Mouse (Mus musculus): Measurements from ENCODE around the gene Ampd3. TPM values are rescaled to one million over a fixed set of nuclear protein-coding genes. Genes with fewer than 3 reads are reported as not detected.

The Ampd3 gene
- polyA plus RNA-seq, 1 experiment from 2014 or later, result 1.5 TPM

DNA sequence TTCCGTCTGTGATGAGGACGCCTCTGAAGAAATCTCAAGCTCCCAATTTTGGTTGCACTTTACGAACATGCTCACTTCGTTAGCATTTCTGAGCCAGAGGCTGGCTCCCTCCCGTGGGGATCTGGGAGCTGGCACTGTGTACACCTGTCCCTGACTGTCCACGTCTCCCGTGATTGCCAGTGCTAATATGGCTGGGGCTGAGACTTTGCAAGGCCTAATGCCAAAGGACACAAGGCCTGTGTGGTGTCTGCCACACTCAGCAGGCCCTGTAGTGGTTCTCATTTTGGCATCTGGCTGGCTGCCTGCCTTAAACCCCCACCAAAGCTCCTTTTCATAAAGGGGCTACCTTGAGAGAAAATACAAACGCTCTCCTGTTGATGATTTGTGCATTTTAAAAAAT lies 43.0 kb downstream of the Ampd3 start:
- Histone ChIP-seq H3K27ac (ENCODE audit: low read depth, low read length) (no peak overlapping the region), H3K4me1 (ENCODE audit: control insufficient read depth, insufficient read depth, low read length) (no peaks in the 10 kb centered on the region), H3K36me3 (ENCODE audit: control insufficient read depth, insufficient read depth, low read length) (no peaks in the 10 kb centered on the region), H3K27me3 (ENCODE audit: control insufficient read depth, insufficient read depth, low read length) (no peaks in the 10 kb centered on the region), H3K9me3 (ENCODE audit: control insufficient read depth, low read length) (no peaks in the 10 kb centered on the region), H3K4me2 (ENCODE audit: low read depth) (no peak overlapping the region), H3K4me3 (ENCODE audit: low read depth, low read length) (no peak overlapping the region), H3K9ac (ENCODE audit: low read length) (no peak overlapping the region)
- ATAC-seq (ENCODE audit: insufficient read depth, low FRiP score, low TSS enrichment) (no peak), DNase-seq (ENCODE audit: low spot score) (no peak)
- 88% methylated on average over 8 of the region's 8 CpGs for WGBS

DNA sequence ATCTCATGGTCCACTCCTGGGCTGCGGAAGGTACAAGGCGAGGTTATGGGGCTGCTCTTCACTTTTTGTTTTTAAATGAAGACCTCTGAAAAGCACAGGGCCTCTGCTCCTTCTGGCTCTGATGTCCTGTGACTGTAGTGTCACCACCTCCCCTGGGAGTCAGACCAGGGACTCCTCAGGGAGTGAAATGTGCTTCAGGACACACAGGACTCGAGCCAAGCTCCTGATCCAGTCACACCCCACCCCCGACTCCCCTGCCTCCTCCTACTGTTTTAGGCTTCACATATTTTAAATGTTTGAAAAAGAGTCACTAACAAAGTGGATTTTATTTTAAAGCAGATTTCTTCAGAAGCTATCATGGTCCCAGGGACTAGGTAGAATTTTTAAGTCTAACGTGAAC lies 43.5 kb downstream of the Ampd3 start:
- WGBS, result 85% methylated on average over 5 of the region's 5 CpGs
- no peak overlapping the region for H3K27ac ChIP-seq (ENCODE audit: low read depth, low read length)
- no peaks in the 10 kb centered on the region for H3K36me3 ChIP-seq (ENCODE audit: control insufficient read depth, insufficient read depth, low read length)

DNA sequence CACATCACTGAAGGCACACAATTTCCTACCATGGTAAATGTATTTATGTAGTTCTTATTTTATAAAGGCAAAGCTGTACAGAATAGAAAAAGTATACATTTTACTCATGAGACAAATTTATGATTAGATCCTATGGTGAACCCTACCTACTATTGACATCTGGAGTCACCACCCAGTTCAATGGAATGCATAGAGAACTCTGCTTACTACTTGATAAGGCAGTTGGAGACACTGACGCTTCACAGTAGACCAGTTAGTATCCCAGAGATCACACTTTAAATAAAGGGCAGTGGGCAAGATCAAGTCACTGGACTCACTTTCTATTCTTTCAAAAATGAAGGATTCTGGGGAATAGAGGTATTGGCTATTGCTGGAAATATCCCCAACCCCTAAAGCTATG lies 46.0 kb downstream of the Ampd3 start:
- 90% methylated on average over 1 of the region's 1 CpGs for WGBS
- Histone ChIP-seq H3K4me2 (ENCODE audit: low read depth) (no peak overlapping the region), H3K27me3 (ENCODE audit: control insufficient read depth, insufficient read depth, low read length) (no peaks in the 10 kb centered on the region), H3K27ac (ENCODE audit: low read depth, low read length) (no peak overlapping the region), H3K4me1 (ENCODE audit: control insufficient read depth, insufficient read depth, low read length) (no peaks in the 10 kb centered on the region), H3K9ac (ENCODE audit: low read length) (no peak overlapping the region), H3K36me3 (ENCODE audit: control insufficient read depth, insufficient read depth, low read length) (no peaks in the 10 kb centered on the region), H3K4me3 (ENCODE audit: low read depth, low read length) (no peak overlapping the region), H3K9me3 (ENCODE audit: control insufficient read depth, low read length) (no peaks in the 10 kb centered on the region)
- ATAC-seq (ENCODE audit: insufficient read depth, low FRiP score, low TSS enrichment) (no peak), DNase-seq (ENCODE audit: low spot score) (no peak)

More for the DNA sequence above, 43.5 kb downstream of the Ampd3 start:
- Histone ChIP-seq H3K27me3 (ENCODE audit: control insufficient read depth, insufficient read depth, low read length) (no peaks in the 10 kb centered on the region), H3K4me3 (ENCODE audit: low read depth, low read length) (no peak overlapping the region), H3K9ac (ENCODE audit: low read length) (no peak overlapping the region), H3K9me3 (ENCODE audit: control insufficient read depth, low read length) (no peaks in the 10 kb centered on the region), H3K4me2 (ENCODE audit: low read depth) (no peak overlapping the region), H3K4me1 (ENCODE audit: control insufficient read depth, insufficient read depth, low read length) (no peaks in the 10 kb centered on the region)
- no peak for ATAC-seq (ENCODE audit: insufficient read depth, low FRiP score, low TSS enrichment)
- DNase-seq (ENCODE audit: low spot score), result no peak

DNA sequence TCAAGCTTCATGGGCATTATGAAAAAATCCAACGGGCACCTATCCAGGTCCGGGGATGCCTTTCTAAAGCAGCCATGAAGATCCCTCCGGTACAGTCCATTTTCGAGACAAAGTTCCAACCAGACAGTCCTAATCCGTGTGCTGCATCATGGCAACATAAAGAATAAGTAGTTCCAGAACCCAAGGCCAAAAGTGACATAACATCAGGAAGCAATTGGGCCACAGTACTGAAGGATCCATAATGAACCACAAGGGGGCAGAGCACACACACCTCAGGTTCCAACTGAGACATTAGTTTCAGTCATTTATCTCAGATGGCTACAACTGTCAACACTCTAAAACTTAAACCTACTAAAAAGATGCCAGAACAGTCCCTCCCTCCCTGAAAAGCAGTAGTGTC lies 48.0 kb downstream of the Ampd3 start:
- no peaks in the 10 kb centered on the region for H3K36me3 ChIP-seq (ENCODE audit: control insufficient read depth, insufficient read depth, low read length)
- no peak overlapping the region for H3K9ac ChIP-seq (ENCODE audit: low read length)
- no peak overlapping the region for H3K4me3 ChIP-seq (ENCODE audit: low read depth, low read length)
- DNase-seq (ENCODE audit: low spot score) (peak; percentile 38), ATAC-seq (ENCODE audit: insufficient read depth, low FRiP score, low TSS enrichment) (no peak)
- H3K4me1 ChIP-seq (ENCODE audit: control insufficient read depth, insufficient read depth, low read length), result no peaks in the 10 kb centered on the region
- no peak overlapping the region for H3K4me2 ChIP-seq (ENCODE audit: low read depth)
- 70% methylated on average over 5 of the region's 5 CpGs for WGBS
- no peak overlapping the region for H3K27ac ChIP-seq (ENCODE audit: low read depth, low read length)
- no peaks in the 10 kb centered on the region for H3K9me3 ChIP-seq (ENCODE audit: control insufficient read depth, low read length)
- H3K27me3 ChIP-seq (ENCODE audit: control insufficient read depth, insufficient read depth, low read length), result no peaks in the 10 kb centered on the region

DNA sequence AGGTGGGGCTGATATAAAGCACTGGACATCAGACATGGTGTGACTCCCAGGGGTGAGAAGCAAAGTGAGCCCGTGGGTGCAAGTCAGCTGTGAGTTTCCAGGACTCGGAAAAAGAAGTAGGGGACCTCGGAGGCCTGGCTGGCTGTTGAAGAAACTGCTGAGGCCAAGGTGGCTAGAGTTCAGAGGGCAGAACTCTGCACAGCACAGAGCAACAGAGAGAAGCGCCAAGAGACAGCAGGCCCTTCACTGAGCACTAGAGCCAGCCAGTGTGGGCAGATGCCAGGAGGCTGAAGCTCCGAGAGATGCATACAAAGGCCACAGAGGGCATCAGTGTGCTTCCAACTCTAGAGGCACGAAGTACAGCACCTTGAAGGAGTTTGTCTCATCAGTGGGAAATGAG lies 50.2 kb downstream of the Ampd3 start:
- H3K4me2 ChIP-seq (ENCODE audit: low read depth), result no peak overlapping the region
- H3K9me3 ChIP-seq (ENCODE audit: control insufficient read depth, low read length), result no peaks in the 10 kb centered on the region
- DNase-seq (ENCODE audit: low spot score), result no peak
- no peak overlapping the region for H3K9ac ChIP-seq (ENCODE audit: low read length)
- H3K27me3 ChIP-seq (ENCODE audit: control insufficient read depth, insufficient read depth, low read length), result no peaks in the 10 kb centered on the region
- H3K27ac ChIP-seq (ENCODE audit: low read depth, low read length), result no peak overlapping the region
- H3K36me3 ChIP-seq (ENCODE audit: control insufficient read depth, insufficient read depth, low read length), result no peaks in the 10 kb centered on the region
- ATAC-seq (ENCODE audit: insufficient read depth, low FRiP score, low TSS enrichment), result no peak
- WGBS, result 86% methylated on average over 6 of the region's 6 CpGs
- H3K4me3 ChIP-seq (ENCODE audit: low read depth, low read length), result no peak overlapping the region
- no peaks in the 10 kb centered on the region for H3K4me1 ChIP-seq (ENCODE audit: control insufficient read depth, insufficient read depth, low read length)

DNA sequence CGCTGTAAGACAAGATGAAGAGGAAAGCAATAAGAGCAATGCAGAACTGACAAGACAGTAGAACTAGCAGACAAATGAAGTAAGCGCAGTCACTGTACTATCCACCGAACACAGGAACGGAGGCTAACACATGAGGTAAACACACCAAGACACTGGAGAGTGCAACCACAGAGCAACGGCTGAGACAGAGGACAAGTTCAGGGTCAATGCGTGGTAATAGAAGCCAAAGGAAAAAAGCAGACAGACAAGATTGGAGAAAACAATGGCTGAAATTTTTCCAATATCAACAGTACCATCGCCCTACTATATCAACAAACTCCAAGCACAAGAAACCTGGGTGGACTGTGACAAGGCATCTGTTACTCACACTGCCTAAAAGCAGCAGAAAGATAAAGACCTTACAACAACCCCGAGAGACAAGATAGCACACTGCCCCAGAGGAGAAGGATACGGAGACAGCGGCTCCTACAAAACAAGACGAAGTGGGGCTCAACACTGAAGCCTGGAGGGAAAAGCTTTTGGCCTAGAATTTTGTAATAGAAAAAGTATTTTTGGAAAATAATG lies 50.9 kb downstream of the Ampd3 start:
- no peak for ATAC-seq (ENCODE audit: insufficient read depth, low FRiP score, low TSS enrichment)
- Histone ChIP-seq H3K27ac (ENCODE audit: low read depth, low read length) (no peak overlapping the region), H3K4me3 (ENCODE audit: low read depth, low read length) (no peak overlapping the region), H3K27me3 (ENCODE audit: control insufficient read depth, insufficient read depth, low read length) (no peaks in the 10 kb centered on the region), H3K9ac (ENCODE audit: low read length) (no peak overlapping the region), H3K9me3 (ENCODE audit: control insufficient read depth, low read length) (no peaks in the 10 kb centered on the region), H3K36me3 (ENCODE audit: control insufficient read depth, insufficient read depth, low read length) (no peaks in the 10 kb centered on the region), H3K4me1 (ENCODE audit: control insufficient read depth, insufficient read depth, low read length) (no peaks in the 10 kb centered on the region), H3K4me2 (ENCODE audit: low read depth) (no peak overlapping the region)
- WGBS, result 91% methylated on average over 11 of the region's 11 CpGs
- DNase-seq (ENCODE audit: low spot score), result no peak

DNA sequence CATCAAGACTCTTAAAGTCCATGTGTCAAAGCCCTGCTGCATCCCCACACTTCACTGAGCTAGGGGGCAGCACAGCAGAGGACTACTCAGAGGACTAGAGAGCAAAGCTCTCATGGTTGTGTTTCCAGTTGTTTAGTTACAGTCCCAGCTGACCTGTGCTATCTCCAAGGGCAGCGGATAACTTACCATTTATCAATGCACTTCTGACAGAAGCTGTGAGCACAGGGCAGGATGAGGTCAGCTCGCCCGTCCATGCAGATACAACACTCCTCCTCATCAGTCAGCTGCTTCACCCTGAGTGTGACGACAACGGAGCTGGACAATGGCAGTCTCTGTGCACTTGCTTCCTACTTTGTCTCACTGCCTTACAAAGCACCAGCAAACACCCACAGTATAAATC lies 53.1 kb downstream of the Ampd3 start:
- Histone ChIP-seq H3K36me3 (ENCODE audit: control insufficient read depth, insufficient read depth, low read length) (0 out of 2 replicates have a peak, but pooled peaks cover 3% of the 10 kb centered on the region), H3K27me3 (ENCODE audit: control insufficient read depth, insufficient read depth, low read length) (no peaks in the 10 kb centered on the region), H3K9ac (ENCODE audit: low read length) (no peak overlapping the region), H3K27ac (ENCODE audit: low read depth, low read length) (no peak overlapping the region), H3K4me3 (ENCODE audit: low read depth, low read length) (no peak overlapping the region), H3K9me3 (ENCODE audit: control insufficient read depth, low read length) (no peaks in the 10 kb centered on the region), H3K4me2 (ENCODE audit: low read depth) (no peak overlapping the region), H3K4me1 (ENCODE audit: control insufficient read depth, insufficient read depth, low read length) (no peaks in the 10 kb centered on the region)
- WGBS, result 16% methylated on average over 5 of the region's 5 CpGs
- DNase-seq (ENCODE audit: low spot score), result peak; percentile 21
- no peak; the same call in 1 of the 2 replicates for ATAC-seq (ENCODE audit: insufficient read depth, low FRiP score, low TSS enrichment)

DNA sequence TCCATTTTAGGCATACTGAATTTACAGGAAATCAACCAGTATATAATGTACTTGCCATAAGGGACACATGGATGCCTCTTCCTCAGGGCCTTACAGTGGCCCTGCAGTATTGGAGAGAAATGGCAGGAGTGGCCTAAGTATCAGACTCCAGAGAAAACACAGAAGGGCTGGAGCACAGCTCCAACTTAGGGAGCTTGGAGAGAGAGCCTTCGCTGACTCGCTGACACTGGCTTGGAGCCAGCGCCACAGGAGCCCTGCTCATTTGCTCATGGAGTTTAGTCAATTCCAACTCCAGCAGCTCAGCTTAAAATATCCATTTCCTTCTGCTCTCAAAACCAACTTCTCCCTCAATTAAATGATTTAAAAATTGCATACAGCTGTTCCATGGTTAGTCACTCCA lies 53.6 kb downstream of the Ampd3 start:
- ATAC-seq (ENCODE audit: insufficient read depth, low FRiP score, low TSS enrichment) (no peak), DNase-seq (ENCODE audit: low spot score) (peak; percentile 44)
- H3K27me3 ChIP-seq (ENCODE audit: control insufficient read depth, insufficient read depth, low read length), result no peaks in the 10 kb centered on the region
- 0 out of 2 replicates have a peak, but pooled peaks cover 3% of the 10 kb centered on the region for H3K36me3 ChIP-seq (ENCODE audit: control insufficient read depth, insufficient read depth, low read length)
- H3K4me1 ChIP-seq (ENCODE audit: control insufficient read depth, insufficient read depth, low read length), result no peaks in the 10 kb centered on the region
- H3K27ac ChIP-seq (ENCODE audit: low read depth, low read length), result no peak overlapping the region
- H3K9me3 ChIP-seq (ENCODE audit: control insufficient read depth, low read length), result no peaks in the 10 kb centered on the region
- H3K4me2 ChIP-seq (ENCODE audit: low read depth), result no peak overlapping the region
- no peak overlapping the region for H3K4me3 ChIP-seq (ENCODE audit: low read depth, low read length)
- no peak overlapping the region for H3K9ac ChIP-seq (ENCODE audit: low read length)
- WGBS, result 79% methylated on average over 3 of the region's 3 CpGs

DNA sequence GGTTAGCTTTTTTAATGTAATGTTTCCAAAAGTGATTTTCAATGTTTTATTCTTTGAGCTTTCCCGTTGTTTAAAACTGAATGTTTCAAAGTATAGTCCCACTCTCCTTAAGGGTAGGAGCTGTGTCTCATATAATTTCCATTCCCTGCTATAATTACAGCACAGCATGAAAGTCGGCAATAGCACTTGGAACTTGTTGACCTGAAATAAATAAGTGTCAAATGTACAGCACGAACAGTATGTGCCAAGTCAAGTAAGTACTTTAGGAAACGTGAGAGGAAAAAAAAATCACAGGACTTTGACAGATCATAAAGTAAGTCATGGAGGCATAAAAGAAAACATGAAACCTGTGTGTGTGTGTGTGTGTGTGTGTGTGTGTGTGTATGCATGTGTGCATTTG lies 54.0 kb downstream of the Ampd3 start:
- Histone ChIP-seq H3K4me3 (ENCODE audit: low read depth, low read length) (no peak overlapping the region), H3K36me3 (ENCODE audit: control insufficient read depth, insufficient read depth, low read length) (0 out of 2 replicates have a peak, but pooled peaks cover 3% of the 10 kb centered on the region), H3K4me2 (ENCODE audit: low read depth) (no peak overlapping the region), H3K27ac (ENCODE audit: low read depth, low read length) (no peak overlapping the region), H3K9me3 (ENCODE audit: control insufficient read depth, low read length) (no peaks in the 10 kb centered on the region), H3K9ac (ENCODE audit: low read length) (no peak overlapping the region), H3K4me1 (ENCODE audit: control insufficient read depth, insufficient read depth, low read length) (no peaks in the 10 kb centered on the region), H3K27me3 (ENCODE audit: control insufficient read depth, insufficient read depth, low read length) (no peaks in the 10 kb centered on the region)
- WGBS, result 78% methylated on average over 4 of the region's 4 CpGs
- no peak for ATAC-seq (ENCODE audit: insufficient read depth, low FRiP score, low TSS enrichment)
- no peak for DNase-seq (ENCODE audit: low spot score)
